Mouse (Mus musculus): ENCODE data around the gene Hoxd11. TPM values are rescaled to one million over a fixed set of nuclear protein-coding genes. Genes with fewer than 3 reads are reported as not detected.

Gene Hoxd11
- polyA plus RNA-seq, 1 experiment: not detected

- no peaks in the 10 kb centered on the region for H3K4me1 ChIP-seq (ENCODE audit: control insufficient read depth, insufficient read depth, low read length)
- WGBS: 5% methylated on average over 42 of the region's 43 CpGs
- no peak overlapping the region for H3K4me3 ChIP-seq (ENCODE audit: insufficient read depth, low read depth, low read length)
- no peak for TF ChIP-seq CTCF (IDR thresholded peaks at IDR 0.05; ENCODE audit: insufficient read depth, low read depth, low read length)
- TF ChIP-seq POLR2A (IDR thresholded peaks at IDR 0.05; ENCODE audit: insufficient read depth, low read depth, low read length): no peak
- H3K27ac ChIP-seq (ENCODE audit: insufficient read depth, low read depth, low read length): no peak overlapping the region
Measured at GRCm38 (mm10) chr2:74726973-74727639, 47.7 kb downstream of the Hoxd11 start.

GRCm38 (mm10) chr2:74727640-74728302 is 48.4 kb downstream of the Hoxd11 start:
- TF ChIP-seq POLR2A (IDR thresholded peaks at IDR 0.05; ENCODE audit: insufficient read depth, low read depth, low read length): no peak
- TF ChIP-seq CTCF (IDR thresholded peaks at IDR 0.05; ENCODE audit: insufficient read depth, low read depth, low read length): no peak
- WGBS: 4% methylated on average over 25 of the region's 25 CpGs
- no peak overlapping the region for H3K4me3 ChIP-seq (ENCODE audit: insufficient read depth, low read depth, low read length)
- no peak overlapping the region for H3K27ac ChIP-seq (ENCODE audit: insufficient read depth, low read depth, low read length)
- H3K4me1 ChIP-seq (ENCODE audit: control insufficient read depth, insufficient read depth, low read length): no peaks in the 10 kb centered on the region

- 9% methylated on average over 13 of the region's 13 CpGs for WGBS
- H3K27ac ChIP-seq (ENCODE audit: insufficient read depth, low read depth, low read length): no peak overlapping the region
- H3K4me1 ChIP-seq (ENCODE audit: control insufficient read depth, insufficient read depth, low read length): no peaks in the 10 kb centered on the region
- no peak overlapping the region for H3K4me3 ChIP-seq (ENCODE audit: insufficient read depth, low read depth, low read length)
- TF ChIP-seq CTCF (IDR thresholded peaks at IDR 0.05; ENCODE audit: insufficient read depth, low read depth, low read length): no peak
- no peak for TF ChIP-seq POLR2A (IDR thresholded peaks at IDR 0.05; ENCODE audit: insufficient read depth, low read depth, low read length)
Measured at GRCm38 (mm10) chr2:74728303-74728680, 48.9 kb downstream of the Hoxd11 start.

GRCm38 (mm10) chr2:74730331-74730730 is 51.0 kb downstream of the Hoxd11 start:
- Histone ChIP-seq H3K4me3 (ENCODE audit: insufficient read depth, low read depth, low read length) (no peak overlapping the region), H3K4me1 (ENCODE audit: control insufficient read depth, insufficient read depth, low read length) (no peaks in the 10 kb centered on the region), H3K27ac (ENCODE audit: insufficient read depth, low read depth, low read length) (no peak overlapping the region)
- TF ChIP-seq POLR2A (IDR thresholded peaks at IDR 0.05; ENCODE audit: insufficient read depth, low read depth, low read length) (no peak), CTCF (IDR thresholded peaks at IDR 0.05; ENCODE audit: insufficient read depth, low read depth, low read length) (no peak)
- 9% methylated on average over 8 of the region's 8 CpGs for WGBS

- no peak overlapping the region for H3K4me3 ChIP-seq (ENCODE audit: insufficient read depth, low read depth, low read length)
- H3K4me1 ChIP-seq (ENCODE audit: control insufficient read depth, insufficient read depth, low read length): peaks cover 3% of the 10 kb centered on the region
- TF ChIP-seq POLR2A (IDR thresholded peaks at IDR 0.05; ENCODE audit: insufficient read depth, low read depth, low read length) (no peak), CTCF (IDR thresholded peaks at IDR 0.05; ENCODE audit: insufficient read depth, low read depth, low read length) (no peak)
- H3K27ac ChIP-seq (ENCODE audit: insufficient read depth, low read depth, low read length): no peak overlapping the region
Measured at GRCm38 (mm10) chr2:74731055-74731454, 51.7 kb downstream of the Hoxd11 start.

GRCm38 (mm10) chr2:74731799-74732512 is 52.6 kb downstream of the Hoxd11 start:
- Histone ChIP-seq H3K4me1 (ENCODE audit: control insufficient read depth, insufficient read depth, low read length) (peaks cover 3% of the 10 kb centered on the region), H3K27ac (ENCODE audit: insufficient read depth, low read depth, low read length) (no peak overlapping the region), H3K4me3 (ENCODE audit: insufficient read depth, low read depth, low read length) (no peak overlapping the region)
- no peak for TF ChIP-seq CTCF (IDR thresholded peaks at IDR 0.05; ENCODE audit: insufficient read depth, low read depth, low read length)
- no peak for TF ChIP-seq POLR2A (IDR thresholded peaks at IDR 0.05; ENCODE audit: insufficient read depth, low read depth, low read length)
- 9% methylated on average over 9 of the region's 9 CpGs for WGBS

GRCm38 (mm10) chr2:74732513-74733316 is 53.4 kb downstream of the Hoxd11 start:
- no peak overlapping the region for H3K27ac ChIP-seq (ENCODE audit: insufficient read depth, low read depth, low read length)
- TF ChIP-seq CTCF (IDR thresholded peaks at IDR 0.05; ENCODE audit: insufficient read depth, low read depth, low read length) (no peak), POLR2A (IDR thresholded peaks at IDR 0.05; ENCODE audit: insufficient read depth, low read depth, low read length) (no peak)
- H3K4me1 ChIP-seq (ENCODE audit: control insufficient read depth, insufficient read depth, low read length): peaks cover 3% of the 10 kb centered on the region
- 2% methylated on average over 52 of the region's 52 CpGs for WGBS
- no peak overlapping the region for H3K4me3 ChIP-seq (ENCODE audit: insufficient read depth, low read depth, low read length)

- peaks cover 3% of the 10 kb centered on the region for H3K4me1 ChIP-seq (ENCODE audit: control insufficient read depth, insufficient read depth, low read length)
- H3K4me3 ChIP-seq (ENCODE audit: insufficient read depth, low read depth, low read length): no peak overlapping the region
- TF ChIP-seq POLR2A (IDR thresholded peaks at IDR 0.05; ENCODE audit: insufficient read depth, low read depth, low read length): no peak
- TF ChIP-seq CTCF (IDR thresholded peaks at IDR 0.05; ENCODE audit: insufficient read depth, low read depth, low read length): no peak
- no peak overlapping the region for H3K27ac ChIP-seq (ENCODE audit: insufficient read depth, low read depth, low read length)
- 4% methylated on average over 16 of the region's 16 CpGs for WGBS
Measured at GRCm38 (mm10) chr2:74733317-74733661, 53.9 kb downstream of the Hoxd11 start.
